Mouse (Mus musculus): ENCODE data around the gene Acp7.

DNA sequence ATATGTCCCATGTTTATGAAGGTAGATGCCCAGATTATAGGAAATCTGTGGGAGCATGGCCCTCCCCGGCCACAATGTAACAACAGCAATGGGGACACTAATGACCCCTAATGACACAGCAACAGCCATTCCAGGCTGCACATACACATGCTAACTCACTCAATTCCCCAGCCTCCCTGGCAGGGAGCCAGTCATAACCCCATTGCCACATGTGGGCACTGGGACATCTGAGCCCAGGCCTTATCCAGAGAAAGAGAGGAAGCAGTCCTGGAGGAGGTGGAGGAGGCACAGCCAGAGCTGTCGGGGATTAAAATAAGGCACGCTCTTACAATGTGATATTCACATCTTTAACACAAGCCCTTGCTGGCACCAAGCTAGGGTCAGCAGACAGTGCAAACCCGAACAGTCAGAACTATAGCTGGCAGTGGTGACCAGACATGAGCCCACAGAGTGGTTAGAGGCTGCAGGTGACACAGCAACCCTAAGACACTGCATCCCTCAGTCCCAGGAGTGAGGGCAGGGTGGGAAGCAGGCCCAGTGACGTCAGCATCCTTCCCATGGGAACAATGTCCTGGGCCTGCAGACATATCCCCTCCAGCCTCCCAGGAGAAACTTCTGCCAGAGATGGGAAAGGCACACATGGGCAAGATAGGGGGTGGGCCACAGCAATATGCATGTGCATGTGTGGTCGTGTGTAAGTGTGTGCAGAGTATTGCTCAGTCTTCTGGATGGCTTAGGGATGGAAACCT, 44.3 kb downstream of the Acp7 start:
- TF ChIP-seq CTCF (IDR thresholded peaks at IDR 0.05; ENCODE audit: borderline replicate concordance, extremely low read depth, insufficient read depth, insufficient read length) (no peak), POLR2A (IDR thresholded peaks at IDR 0.05; ENCODE audit: borderline replicate concordance, extremely low read depth, insufficient read depth, insufficient read length, poor library complexity, severe bottlenecking) (no peak)

All from brain, embryonic 14.5 days (tissue).